Mouse (Mus musculus) brain, embryonic 14.5 days (tissue): ENCODE results near the gene Nell2.

ENCODE experiments used
- CTCF ChIP-seq: fragments of 200-500 bp; IDR thresholded peaks from 2 replicates; pipeline ENCODE4 v1.5.1; 2012; ENCODE audit warnings: inconsistent platforms, mild to moderate bottlenecking, moderate library complexity, borderline replicate concordance; ENCODE audit not compliant: insufficient read depth, insufficient read length; ENCODE audit errors: extremely low read depth
- POLR2A ChIP-seq: fragments of 200-500 bp; IDR thresholded peaks from 2 replicates; pipeline ENCODE4 v1.6.1; 2012; ENCODE audit warnings: mild to moderate bottlenecking, inconsistent platforms, borderline replicate concordance; ENCODE audit not compliant: poor library complexity, insufficient read depth, insufficient read length, severe bottlenecking; ENCODE audit errors: extremely low read depth

GRCm38 (mm10) chr15:95145118-95145517 is 383.2 kb downstream of the Nell2 start:
- TF ChIP-seq POLR2A, result no peak
- TF ChIP-seq CTCF, result no peak
